Mouse (Mus musculus) mouse trophoblast stem cell (cell line): Measurements from ENCODE around the gene Hnrnpk.
"Not testable (repeated sequence)": the region's sequence is repeated elsewhere in the genome, so short reads cannot be mapped to it uniquely, and the experiment has no call there.

ENCODE experiments used
- in situ Hi-C, 2 experiments: fragments of 300-500 bp; cut with MseI, MboI; formaldehyde crosslinking; loops; 2 replicates in 1 of 2; 3 replicates in 1 of 2; pipeline ENCODE4 v1.15.1; 2025

The Hnrnpk gene

GRCm38 (mm10) chr13:58389324-58389951, 13.7 kb downstream of the Hnrnpk start:
- in situ Hi-C loops = loop anchor here in 1 of 2 experiments (5.0 kb wide), 1 partner anchor 102 kb away; no protein-coding TSS in a partner anchor

GRCm38 (mm10) chr13:58388379-58388778, 14.8 kb downstream of the Hnrnpk start:
- in situ Hi-C loops = loop anchor here in 1 of 2 experiments (5.0 kb wide), 1 partner anchor 101 kb away; no protein-coding TSS in a partner anchor

GRCm38 (mm10) chr13:58387948-58388347, 15.2 kb downstream of the Hnrnpk start:
- in situ Hi-C loops = loop anchor here in 1 of 2 experiments (5.0 kb wide), 1 partner anchor 101 kb away; no protein-coding TSS in a partner anchor

GRCm38 (mm10) chr13:58385547-58385920, 17.6 kb downstream of the Hnrnpk start:
- in situ Hi-C loops = loop anchor here in 1 of 2 experiments (5.0 kb wide), 1 partner anchor 98 kb away; no protein-coding TSS in a partner anchor

- in situ Hi-C loops = loop anchor here (5.0 kb wide), 1 partner anchor 98 kb away; no protein-coding TSS in a partner anchor
Observed at GRCm38 (mm10) chr13:58384779-58385546, 18.2 kb downstream of the Hnrnpk start, which contains the start of gene 2210016F16Rik. TSS of gene 2210016F16Rik (minus strand) at chr13:58385225.

GRCm38 (mm10) chr13:58384371-58384770, 18.8 kb downstream of the Hnrnpk start:
- in situ Hi-C loops = loop anchor here in 1 of 2 experiments (5.0 kb wide), 1 partner anchor 97 kb away; no protein-coding TSS in a partner anchor

- in situ Hi-C loops = no loop called here
Observed at GRCm38 (mm10) chr13:58373153-58373470, 30.0 kb downstream of the Hnrnpk start.

GRCm38 (mm10) chr13:58372278-58373152, 30.6 kb downstream of the Hnrnpk start:
- in situ Hi-C loops = no loop called here

- in situ Hi-C loops = no loop called here
Observed at GRCm38 (mm10) chr13:58368835-58369234, 34.3 kb downstream of the Hnrnpk start.

- in situ Hi-C loops = no loop called here
Observed at GRCm38 (mm10) chr13:58367641-58368040, 35.5 kb downstream of the Hnrnpk start.

- in situ Hi-C loops = no loop called here
Observed at GRCm38 (mm10) chr13:58366373-58366772, 36.8 kb downstream of the Hnrnpk start.

GRCm38 (mm10) chr13:58365179-58365578, 38.0 kb downstream of the Hnrnpk start:
- in situ Hi-C loops = not testable (repeated sequence)

GRCm38 (mm10) chr13:58364353-58365175, 38.6 kb downstream of the Hnrnpk start:
- in situ Hi-C loops = no loop called here

GRCm38 (mm10) chr13:58359304-58359653, 43.9 kb downstream of the Hnrnpk start:
- in situ Hi-C loops = no loop called here

- in situ Hi-C loops = no loop called here
Observed at GRCm38 (mm10) chr13:58358629-58359303, 44.4 kb downstream of the Hnrnpk start, which contains the start of gene Kif27. TSS of gene Kif27 (minus strand) at chr13:58359122.

GRCm38 (mm10) chr13:58352996-58353395, 50.1 kb downstream of the Hnrnpk start:
- in situ Hi-C loops = no loop called here

GRCm38 (mm10) chr13:58350606-58351005, 52.5 kb downstream of the Hnrnpk start:
- in situ Hi-C loops = no loop called here

- in situ Hi-C loops = no loop called here
Observed at GRCm38 (mm10) chr13:58344505-58344904, 58.6 kb downstream of the Hnrnpk start.
